Mouse (Mus musculus) inflammation-experienced regulatory T-cells, adult 6 months (primary cell): ENCODE measurements around the gene Lix1l. TPM values are rescaled to one million over a fixed set of nuclear protein-coding genes. Genes with fewer than 3 reads are reported as not detected.
"Not testable (repeated sequence)": the region's sequence is repeated elsewhere in the genome, so short reads cannot be mapped to it uniquely, and the experiment has no call there.

ENCODE experiments used
- ATAC-seq: one replicate; pipeline ENCODE4 v1.8.0; 2017
- polyA plus RNA-seq, 3 experiments: library from polyadenylated mRNA; unstranded; fragments of 100-300 nt; shearing (Covaris generic); gene quantifications; one replicate each; pipeline ENCODE4 v1.2.1; 2017

Gene Lix1l
- polyA plus RNA-seq, 3 experiments from 2014 or later: 0.34 to 0.61 (median 0.43) TPM

- no peak for ATAC-seq
Observed at GRCm38 (mm10) chr3:96634015-96634414, 33.1 kb downstream of the Lix1l start.

- ATAC-seq: peak; percentile 87
Observed at GRCm38 (mm10) chr3:96634928-96635879, 34.3 kb downstream of the Lix1l start, which contains the start of the genes Pex11b and Gm42957. Gene Pex11b, plus strand, starts transcription at chr3:96635376. Gene Gm42957, plus strand, starts transcription at chr3:96635474.

GRCm38 (mm10) chr3:96635906-96636305 lies 35.0 kb downstream of the Lix1l start:
- no peak for ATAC-seq

- ATAC-seq: no peak
Observed at GRCm38 (mm10) chr3:96636448-96636847, 35.5 kb downstream of the Lix1l start.

GRCm38 (mm10) chr3:96639219-96639618 lies 38.3 kb downstream of the Lix1l start:
- peak; percentile 30 for ATAC-seq

- ATAC-seq: no peak
Observed at GRCm38 (mm10) chr3:96645018-96645649, 44.2 kb downstream of the Lix1l start, which contains the start of gene Itga10. Gene Itga10, plus strand, starts transcription at chr3:96645584.

GRCm38 (mm10) chr3:96647365-96647764 lies 46.4 kb downstream of the Lix1l start:
- ATAC-seq: no peak

GRCm38 (mm10) chr3:96660901-96661300 lies 60.0 kb downstream of the Lix1l start:
- no peak for ATAC-seq

GRCm38 (mm10) chr3:96662731-96663316 lies 61.9 kb downstream of the Lix1l start:
- no peak for ATAC-seq

GRCm38 (mm10) chr3:96663432-96664239 lies 62.7 kb downstream of the Lix1l start:
- ATAC-seq: peak; percentile 60

GRCm38 (mm10) chr3:96665732-96666363 lies 64.9 kb downstream of the Lix1l start:
- ATAC-seq: not testable (repeated sequence)

GRCm38 (mm10) chr3:96666916-96667315 lies 66.0 kb downstream of the Lix1l start:
- no peak for ATAC-seq

GRCm38 (mm10) chr3:96667316-96667715 lies 66.4 kb downstream of the Lix1l start:
- no peak for ATAC-seq

GRCm38 (mm10) chr3:96668424-96669067 lies 67.6 kb downstream of the Lix1l start:
- no peak for ATAC-seq

GRCm38 (mm10) chr3:96669727-96670468 lies 68.9 kb downstream of the Lix1l start, which contains the start of gene Ankrd35:
Gene Ankrd35, plus strand, starts transcription at chr3:96670131.
- peak; percentile 94 for ATAC-seq

- ATAC-seq: no peak
Observed at GRCm38 (mm10) chr3:96671519-96671918, 70.6 kb downstream of the Lix1l start.

GRCm38 (mm10) chr3:96673514-96673913 lies 72.6 kb downstream of the Lix1l start:
- no peak for ATAC-seq

GRCm38 (mm10) chr3:96674442-96674841 lies 73.5 kb downstream of the Lix1l start:
- no peak for ATAC-seq

GRCm38 (mm10) chr3:96675171-96675570 lies 74.2 kb downstream of the Lix1l start:
- peak; percentile 85 for ATAC-seq

GRCm38 (mm10) chr3:96675690-96676089 lies 74.7 kb downstream of the Lix1l start:
- ATAC-seq: no peak
